Mouse (Mus musculus) heart, adult 2 months (tissue): Measurements from ENCODE around the gene Slc22a15. TPM values are rescaled to one million over a fixed set of nuclear protein-coding genes. Genes with fewer than 3 reads are reported as not detected.

ENCODE experiments used
- DNase-seq, 2 experiments: peaks; one replicate each; pipeline ENCODE4 v3.0.0; 2021
- H3K27ac ChIP-seq: fragments of 200-600 bp; 2 replicates; pipeline ENCODE4 v1.8.1; 2022
- H3K27me3 ChIP-seq: fragments of 200-500 bp; 2 replicates; pipeline ENCODE4 v1.6.1; 2012; ENCODE audit warnings: mild to moderate bottlenecking, low read length, inconsistent platforms, mixed read lengths; ENCODE audit not compliant: control insufficient read depth, insufficient read depth
- H3K36me3 ChIP-seq: fragments of 200-500 bp; 2 replicates; pipeline ENCODE4 v1.6.1; 2012; ENCODE audit warnings: low read length, inconsistent platforms; ENCODE audit not compliant: control insufficient read depth, insufficient read depth
- H3K4me1 ChIP-seq: fragments of 200-500 bp; 2 replicates; pipeline ENCODE4 v1.6.1; 2011; ENCODE audit warnings: low read length; ENCODE audit not compliant: control insufficient read depth, insufficient read depth
- H3K4me3 ChIP-seq: fragments of 200-600 bp; 2 replicates; pipeline ENCODE4 v1.8.1; 2022
- H3K79me2 ChIP-seq: fragments of 200-500 bp; replicated peaks from 2 replicates; pipeline ENCODE4 v1.6.1; 2012; ENCODE audit warnings: mild to moderate bottlenecking, inconsistent platforms, low read length, moderate library complexity, mixed read lengths; ENCODE audit not compliant: control insufficient read depth, insufficient read depth
- H3K9ac ChIP-seq: fragments of 200-500 bp; 2 replicates; pipeline ENCODE4 v1.6.1; 2012; ENCODE audit warnings: low read depth, mild to moderate bottlenecking, control low read depth, inconsistent platforms, low read length, mixed read lengths
- CTCF ChIP-seq: fragments of 200-600 bp; IDR thresholded peaks from 2 replicates; pipeline ENCODE4 v1.8.1; 2022; ENCODE audit warnings: antibody characterized with exemption, mild to moderate bottlenecking, moderate library complexity
- EP300 ChIP-seq: fragments of 200-500 bp; IDR thresholded peaks from 2 replicates; pipeline ENCODE4 v1.6.1; 2011; ENCODE audit warnings: low read depth, low read length, control low read depth; ENCODE audit not compliant: insufficient read depth
- POLR2A ChIP-seq: fragments of 200-500 bp; IDR thresholded peaks from 2 replicates; pipeline ENCODE4 v1.6.1; 2011; ENCODE audit warnings: mild to moderate bottlenecking, low read depth, low read length, control low read depth; ENCODE audit not compliant: insufficient read depth
- WGBS: fragments of 180-500 bp; shearing (Covaris S2); methylation state at CpG from one replicate; pipeline ENCODE4 v1.1.7; 2018; 5-methylcytosine and 5-hydroxymethylcytosine counted together
- intact Hi-C: fragments of 180-260 bp; cut with DNase I; formaldehyde crosslinking; loops from one replicate; pipeline ENCODE4 v1.15.1; 2025
- polyA plus RNA-seq: library from polyadenylated mRNA; depleted of rRNA; stranded (reverse); fragments of >200 nt; gene quantifications from 2 replicates; pipeline ENCODE4 v1.2.3, GENCODE M21; 2012
- total RNA-seq, 2 experiments: library from RNA; stranded (reverse); gene quantifications; 2 replicates each; pipeline ENCODE4 v1.2.3; 2021

The Slc22a15 gene
- total and polyA plus RNA-seq, 3 experiments = 1.8 to 2.4 (median 1.9) TPM

- no peak for TF ChIP-seq EP300
- no peak for TF ChIP-seq CTCF
- no peaks in the 10 kb centered on the region for H3K36me3 ChIP-seq
- H3K27ac ChIP-seq = no peak overlapping the region
- no peak overlapping the region for H3K9ac ChIP-seq
- H3K79me2 ChIP-seq = no peaks in the 10 kb centered on the region
- no peak for DNase-seq
- H3K27me3 ChIP-seq = no peaks in the 10 kb centered on the region
- intact Hi-C loops = loop anchor here (10.0 kb wide), 2 partner anchors 52 to 268 kb away; no protein-coding TSS in a partner anchor
- no peak overlapping the region for H3K4me3 ChIP-seq
- H3K4me1 ChIP-seq = peaks cover 5% of the 10 kb centered on the region
Observed at GRCm38 (mm10) chr3:101926636-101927035, 2.4 kb upstream of the Slc22a15 start.

GRCm38 (mm10) chr3:101925663-101926062, 1.4 kb upstream of the Slc22a15 start:
- Histone ChIP-seq H3K27ac (no peak overlapping the region; the same call in 1 of the 2 replicates), H3K9ac (no peak overlapping the region), H3K27me3 (no peaks in the 10 kb centered on the region), H3K79me2 (no peaks in the 10 kb centered on the region), H3K4me3 (no peak overlapping the region), H3K4me1 (peaks cover 5% of the 10 kb centered on the region), H3K36me3 (no peaks in the 10 kb centered on the region)
- intact Hi-C loops = loop anchor here (10.0 kb wide), 2 partner anchors 51 to 269 kb away; no protein-coding TSS in a partner anchor
- TF ChIP-seq CTCF (no peak), POLR2A (no peak), EP300 (no peak)
- 21% methylated on average over 1 of the region's 1 CpGs for WGBS
- DNase-seq = peak in 1 of 2 experiments; percentile 16

- peaks cover 5% of the 10 kb centered on the region for H3K4me1 ChIP-seq
- no peak overlapping the region for H3K27ac ChIP-seq
- no peaks in the 10 kb centered on the region for H3K27me3 ChIP-seq
- no peaks in the 10 kb centered on the region for H3K79me2 ChIP-seq
- H3K9ac ChIP-seq = no peak overlapping the region
- H3K36me3 ChIP-seq = no peaks in the 10 kb centered on the region
- TF ChIP-seq POLR2A (no peak), EP300 (no peak), CTCF (no peak)
- no peak for DNase-seq
- WGBS = 81% methylated on average over 7 of the region's 7 CpGs
- H3K4me3 ChIP-seq = no peak overlapping the region
- intact Hi-C loops = loop anchor here (5.0 to 10.0 kb wide), 3 partner anchors 48 to 320 kb away; partner anchors contain the start of gene Atp1a1
Observed at GRCm38 (mm10) chr3:101922366-101922765, 1.9 kb downstream of the Slc22a15 start.

- TF ChIP-seq EP300 = no peak
- TF ChIP-seq POLR2A = no peak
- TF ChIP-seq CTCF = no peak
- Histone ChIP-seq H3K4me3 (no peak overlapping the region), H3K4me1 (peaks cover 1% of the 10 kb centered on the region; the same call in 1 of the 2 replicates), H3K27me3 (no peaks in the 10 kb centered on the region), H3K36me3 (no peaks in the 10 kb centered on the region), H3K27ac (no peak overlapping the region), H3K9ac (no peak overlapping the region), H3K79me2 (no peaks in the 10 kb centered on the region)
- no peak for DNase-seq
- WGBS = 92% methylated on average over 3 of the region's 3 CpGs
- intact Hi-C loops = no loop called here
Observed at GRCm38 (mm10) chr3:101918526-101918925, 5.7 kb downstream of the Slc22a15 start.

GRCm38 (mm10) chr3:101917665-101918064, 6.6 kb downstream of the Slc22a15 start:
- H3K27me3 ChIP-seq = no peaks in the 10 kb centered on the region
- intact Hi-C loops = no loop called here
- no peak overlapping the region for H3K27ac ChIP-seq
- no peak overlapping the region for H3K4me3 ChIP-seq
- H3K79me2 ChIP-seq = no peaks in the 10 kb centered on the region
- WGBS = 33% methylated on average over 3 of the region's 3 CpGs
- TF ChIP-seq EP300 = no peak
- no peak for TF ChIP-seq CTCF
- no peak for TF ChIP-seq POLR2A
- H3K36me3 ChIP-seq = no peaks in the 10 kb centered on the region
- no peak overlapping the region for H3K9ac ChIP-seq
- no peak for DNase-seq
- no peaks in the 10 kb centered on the region for H3K4me1 ChIP-seq

GRCm38 (mm10) chr3:101916525-101916924, 7.7 kb downstream of the Slc22a15 start:
- Histone ChIP-seq H3K4me1 (no peaks in the 10 kb centered on the region), H3K36me3 (no peaks in the 10 kb centered on the region), H3K27me3 (no peaks in the 10 kb centered on the region), H3K9ac (no peak overlapping the region), H3K79me2 (no peaks in the 10 kb centered on the region), H3K27ac (no peak overlapping the region), H3K4me3 (no peak overlapping the region)
- DNase-seq = no peak
- 78% methylated on average over 5 of the region's 5 CpGs for WGBS
- intact Hi-C loops = no loop called here
- TF ChIP-seq CTCF (no peak), EP300 (no peak), POLR2A (no peak)
